Mouse (Mus musculus) left cerebral cortex, adult 18-20 months (tissue): Measurements from ENCODE around the gene Mc1r. TPM values are rescaled to one million over a fixed set of nuclear protein-coding genes. Genes with fewer than 3 reads are reported as not detected.
"Not testable (repeated sequence)": the region's sequence is repeated elsewhere in the genome, so short reads cannot be mapped to it uniquely, and the experiment has no call there.

Experiments
- DNase-seq, 2 experiments: peaks; one replicate each; pipeline ENCODE4 v3.0.0; 2021 to 2022; ENCODE audit warnings: low spot score in 2 of 2, mixed read lengths in 1 of 2
- total RNA-seq, 2 experiments: library from RNA; stranded (reverse); gene quantifications; 2 replicates each; pipeline ENCODE4 v1.2.3; 2021

Mc1r gene
- total RNA-seq, 2 experiments from 2014 or later, result 0.12 TPM; not detected in 1

GRCm38 (mm10) chr8:123429722-123430013 lies 22.8 kb downstream of the Mc1r start:
- DNase-seq, result not testable (repeated sequence)

GRCm38 (mm10) chr8:123430936-123431335 lies 24.0 kb downstream of the Mc1r start:
- not testable (repeated sequence) for DNase-seq

GRCm38 (mm10) chr8:123431616-123432365 lies 24.9 kb downstream of the Mc1r start:
- no peak for DNase-seq

GRCm38 (mm10) chr8:123432381-123432780 lies 25.5 kb downstream of the Mc1r start:
- no peak for DNase-seq

GRCm38 (mm10) chr8:123433241-123433974 lies 26.5 kb downstream of the Mc1r start:
- not testable (repeated sequence) for DNase-seq

GRCm38 (mm10) chr8:123441788-123442187 lies 34.9 kb downstream of the Mc1r start:
- no peak for DNase-seq

- no peak for DNase-seq
These were observed 35.4 kb downstream of the Mc1r start for GRCm38 (mm10) chr8:123442351-123442750.

- peak; percentile 95 to 96 for DNase-seq
These were observed 36.1 kb downstream of the Mc1r start for GRCm38 (mm10) chr8:123442871-123443575.

GRCm38 (mm10) chr8:123443576-123443921 lies 36.6 kb downstream of the Mc1r start:
- DNase-seq, result no peak

GRCm38 (mm10) chr8:123444131-123444530 lies 37.2 kb downstream of the Mc1r start:
- no peak for DNase-seq

- no peak for DNase-seq
These were observed 39.1 kb downstream of the Mc1r start for GRCm38 (mm10) chr8:123445981-123446380.

GRCm38 (mm10) chr8:123446799-123447198 lies 39.9 kb downstream of the Mc1r start:
- no peak for DNase-seq

GRCm38 (mm10) chr8:123450783-123451182 lies 43.9 kb downstream of the Mc1r start:
- no peak for DNase-seq

- not testable (repeated sequence) for DNase-seq
These were observed 44.8 kb downstream of the Mc1r start for GRCm38 (mm10) chr8:123451747-123452146.

GRCm38 (mm10) chr8:123452149-123452548 lies 45.2 kb downstream of the Mc1r start:
- no peak for DNase-seq

- DNase-seq, result no peak
These were observed 46.4 kb downstream of the Mc1r start for GRCm38 (mm10) chr8:123453291-123453690.

GRCm38 (mm10) chr8:123453951-123454350 lies 47.0 kb downstream of the Mc1r start:
- DNase-seq, result no peak

- no peak for DNase-seq
These were observed 47.7 kb downstream of the Mc1r start for GRCm38 (mm10) chr8:123454559-123454958.
